Mouse (Mus musculus): ENCODE data around the gene 4921501E09Rik.
"Not testable (repeated sequence)": the region's sequence is repeated elsewhere in the genome, so short reads cannot be mapped to it uniquely, and the experiment has no call there.

Gene 4921501E09Rik

GRCm38 (mm10) chr17:33067958-33068357 is at the start of gene 4921501E09Rik:
TSS of gene 4921501E09Rik (minus strand) at chr17:33068058.
- no peak for DNase-seq (ENCODE audit: low spot score)

DNA sequence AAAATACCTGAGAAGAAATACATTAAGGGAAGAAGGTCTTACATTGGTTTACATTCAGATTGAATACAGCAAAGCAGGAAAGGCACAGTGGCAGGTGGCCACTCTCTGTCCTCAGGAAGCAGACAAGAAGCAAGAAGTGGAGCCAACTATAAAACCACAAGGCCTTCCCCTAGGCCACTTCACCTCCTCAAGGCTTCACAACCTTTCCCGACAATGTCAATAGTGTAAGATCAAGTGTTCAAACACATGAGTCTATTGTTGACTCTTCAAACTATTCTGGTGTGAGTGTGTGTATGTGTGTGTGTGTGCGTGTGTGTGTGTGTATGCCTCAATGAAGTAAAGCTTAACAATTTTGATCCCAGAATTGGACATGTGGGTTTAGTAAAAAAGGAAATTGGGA is 29.5 kb upstream of the 4921501E09Rik start:
- no peak for DNase-seq (ENCODE audit: low spot score)

DNA sequence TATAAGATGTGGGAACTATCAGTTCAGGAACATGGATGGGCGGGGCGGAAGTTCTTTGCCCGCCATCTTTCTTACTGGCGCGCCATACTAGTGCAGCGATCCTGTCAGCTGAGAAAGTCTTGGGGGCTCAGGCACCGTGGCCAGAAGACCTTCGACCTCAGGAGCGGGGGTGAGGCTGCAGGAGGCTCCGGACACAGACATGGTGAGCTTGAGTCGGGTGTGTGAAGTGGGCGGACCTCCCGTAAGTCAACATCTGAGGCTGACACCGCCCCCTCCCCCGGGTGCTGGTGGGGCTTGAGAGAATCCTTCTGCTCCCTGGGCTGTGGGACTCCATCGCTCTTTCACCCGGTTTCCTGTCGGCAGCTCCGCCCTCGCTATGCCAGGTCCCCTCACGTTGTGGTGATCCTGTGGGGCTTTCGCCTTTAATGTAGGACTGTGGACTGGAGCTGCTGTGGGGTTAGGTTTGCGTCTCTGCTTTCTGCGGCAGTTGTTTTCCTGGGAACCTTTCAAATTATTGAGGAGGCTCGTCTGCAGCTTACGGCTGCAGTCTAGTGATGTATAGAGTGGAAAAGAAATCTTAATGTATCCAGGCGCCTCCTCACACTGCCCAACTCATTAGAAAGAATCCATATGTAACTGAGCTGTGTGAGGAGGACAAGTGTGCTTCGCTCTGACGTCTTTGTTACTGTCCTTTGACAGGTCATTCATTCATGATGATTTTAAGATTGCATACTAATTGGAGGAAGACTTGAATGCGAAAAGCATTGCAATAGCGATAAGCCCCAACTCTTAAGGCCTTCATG is 24.7 kb upstream of the 4921501E09Rik start:
- DNase-seq (ENCODE audit: low spot score) = peak; percentile 86

DNA sequence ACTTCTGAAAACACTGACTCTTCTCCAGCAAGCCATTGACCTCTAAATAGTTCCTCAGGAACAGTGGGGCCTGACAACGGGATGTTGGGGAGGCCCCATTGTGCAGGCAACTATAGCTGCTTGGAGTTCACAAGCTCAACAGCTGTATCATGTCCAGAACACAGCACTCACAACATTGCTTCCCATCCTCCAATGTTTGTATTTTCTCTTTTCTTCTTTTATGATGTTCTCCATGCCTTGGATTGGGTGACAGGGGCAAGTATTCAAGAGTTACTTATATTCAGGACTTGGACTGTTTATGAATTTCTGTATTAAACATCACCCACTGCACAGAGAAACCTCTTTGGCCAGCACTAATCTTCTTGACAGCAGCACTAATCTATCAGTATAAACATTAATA is 23.8 kb upstream of the 4921501E09Rik start:
- DNase-seq (ENCODE audit: low spot score) = no peak

- peak; percentile 94 for DNase-seq (ENCODE audit: low spot score)
Observed at GRCm38 (mm10) chr17:33089220-33089949, 21.5 kb upstream of the 4921501E09Rik start, which contains the start of gene Zfp563. TSS of gene Zfp563 (plus strand) at chr17:33089310.

DNA sequence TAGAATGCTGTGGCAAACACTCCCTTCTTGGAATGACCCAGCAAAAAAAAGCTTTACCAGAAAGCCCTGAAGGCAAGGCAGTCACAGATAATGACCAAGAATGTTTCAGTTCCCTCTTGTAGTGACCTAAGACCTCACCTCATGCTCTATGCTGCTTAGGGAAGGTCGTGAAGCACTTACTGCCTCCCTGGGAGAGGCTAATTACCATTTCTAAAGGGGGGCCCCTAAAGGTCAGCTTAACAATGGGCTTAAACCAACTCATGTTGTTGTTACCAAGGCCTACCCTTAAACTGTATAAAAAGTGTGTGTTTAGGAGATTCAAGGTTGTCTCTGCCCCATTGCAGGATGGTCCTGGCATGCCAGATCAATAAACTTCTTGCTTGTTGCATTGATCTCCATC is 4.9 kb downstream of the 4921501E09Rik start:
- DNase-seq (ENCODE audit: low spot score) = no peak

GRCm38 (mm10) chr17:33058791-33059190 is 9.1 kb downstream of the 4921501E09Rik start:
- no peak for DNase-seq (ENCODE audit: low spot score)

DNA sequence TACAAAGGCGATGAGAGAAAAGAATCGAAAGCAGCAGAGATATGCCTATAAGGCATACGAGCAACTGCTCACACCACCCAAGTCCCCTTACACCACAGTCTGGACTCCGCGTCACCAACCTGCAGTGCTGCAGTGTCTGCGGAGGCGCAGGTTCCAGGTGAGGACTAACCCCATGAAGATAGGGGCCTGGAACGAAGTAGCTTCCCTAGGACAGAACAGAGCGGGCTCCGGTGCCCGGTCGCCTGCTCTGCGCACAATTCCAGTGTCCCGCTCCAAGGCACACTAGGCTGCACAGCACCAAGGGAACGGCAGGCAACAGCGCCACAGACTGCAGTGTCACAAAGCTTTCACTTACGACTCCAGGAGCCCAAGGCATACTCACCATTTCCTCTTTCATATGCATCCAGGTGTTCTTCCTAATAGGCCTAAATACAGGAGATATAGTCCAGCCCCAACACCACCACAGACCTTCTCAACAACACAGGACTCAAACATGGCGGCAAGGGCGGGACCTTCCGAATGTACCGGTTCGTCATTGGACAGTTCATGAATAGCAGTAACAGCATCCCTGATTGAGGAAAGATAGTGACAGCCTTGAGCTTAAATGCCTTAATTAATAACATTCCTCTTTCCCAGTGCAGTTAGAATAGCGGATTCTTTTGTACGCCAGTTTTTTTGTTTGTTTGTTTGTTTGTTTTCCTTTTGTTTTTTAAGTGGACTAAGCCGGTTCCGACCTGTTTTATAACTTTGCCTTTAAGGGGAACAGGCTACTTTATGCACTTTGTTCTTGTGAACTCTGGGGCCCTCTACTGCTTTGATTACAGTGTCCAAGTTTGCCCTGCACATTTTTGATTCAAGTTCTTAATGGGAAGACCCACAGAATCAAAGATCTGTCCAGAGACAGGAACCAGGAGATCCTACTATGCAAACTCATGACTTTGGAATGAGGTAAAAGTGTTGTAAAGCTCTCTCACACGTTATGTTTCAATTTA is 34.7 kb downstream of the 4921501E09Rik start, which contains the start of gene Zfp763:
Gene Zfp763 (minus strand): TSS at position 503 of the 992 bp plus-strand sequence.
- peak; percentile 82 for DNase-seq (ENCODE audit: low spot score)

DNA sequence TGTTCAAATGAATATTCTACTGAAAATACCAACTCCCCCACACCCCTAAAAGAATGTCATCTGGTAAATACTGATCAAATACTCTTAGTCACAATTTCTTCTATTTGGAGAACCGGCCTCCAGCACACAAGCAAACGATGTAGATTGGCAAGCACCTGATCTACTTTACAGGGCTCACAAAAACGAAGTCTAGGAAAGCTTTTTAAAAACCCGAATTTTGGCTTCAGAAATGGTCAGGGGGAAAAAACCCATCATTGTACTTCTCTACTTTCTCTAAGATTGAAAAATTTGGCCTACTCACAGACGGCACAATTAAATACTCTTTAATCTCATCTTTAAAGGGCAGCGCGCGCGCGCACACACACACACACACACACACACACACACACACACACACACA is 35.5 kb downstream of the 4921501E09Rik start:
- DNase-seq (ENCODE audit: low spot score) = no peak

GRCm38 (mm10) chr17:33020434-33020833 is 47.4 kb downstream of the 4921501E09Rik start:
- DNase-seq (ENCODE audit: low spot score) = not testable (repeated sequence)
